Mouse (Mus musculus): Measurements from ENCODE around the gene Ush2a.

Ush2a gene

DNA sequence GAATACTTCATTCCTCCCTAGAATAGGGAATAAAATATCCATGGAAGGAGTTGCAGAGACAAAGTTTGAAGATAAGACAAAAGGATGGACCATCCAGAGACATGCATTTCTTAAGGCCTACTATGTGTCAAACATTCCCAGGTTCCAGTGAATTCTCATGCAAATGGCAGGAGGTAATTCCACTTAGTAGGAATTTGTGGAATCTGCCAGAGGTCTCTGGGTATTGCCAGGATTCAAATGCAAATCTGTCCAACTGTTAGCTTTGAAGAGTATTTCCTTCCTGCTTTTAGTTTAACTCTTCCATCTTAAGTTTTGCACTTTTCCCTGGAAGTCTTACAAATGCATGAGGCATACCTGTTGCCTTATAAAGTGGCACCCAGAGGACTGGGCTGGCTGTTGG is 592.4 kb downstream of the Ush2a start:
- DNase-seq (ENCODE audit: extremely low read depth, insufficient read length, low spot score), result no peak

DNA sequence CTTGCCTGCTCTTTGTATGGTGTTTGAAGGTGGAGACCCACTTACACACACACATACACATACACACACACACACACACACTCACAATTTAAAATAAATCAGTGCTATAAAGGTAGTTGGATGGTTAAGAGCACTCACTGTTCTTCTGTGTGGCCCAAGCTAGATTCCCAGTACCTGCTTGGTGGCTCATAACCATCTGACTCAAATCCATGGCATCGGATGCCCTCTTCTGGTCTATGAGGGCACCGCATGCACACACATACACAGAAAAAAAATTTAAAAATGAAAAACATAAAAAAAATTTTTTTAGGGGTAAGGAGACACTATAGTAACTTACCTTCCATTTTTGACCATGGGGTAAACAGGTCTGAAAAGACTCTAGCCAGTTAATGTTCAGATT is 593.2 kb downstream of the Ush2a start:
- DNase-seq (ENCODE audit: extremely low read depth, insufficient read length, low spot score), result no peak

DNA sequence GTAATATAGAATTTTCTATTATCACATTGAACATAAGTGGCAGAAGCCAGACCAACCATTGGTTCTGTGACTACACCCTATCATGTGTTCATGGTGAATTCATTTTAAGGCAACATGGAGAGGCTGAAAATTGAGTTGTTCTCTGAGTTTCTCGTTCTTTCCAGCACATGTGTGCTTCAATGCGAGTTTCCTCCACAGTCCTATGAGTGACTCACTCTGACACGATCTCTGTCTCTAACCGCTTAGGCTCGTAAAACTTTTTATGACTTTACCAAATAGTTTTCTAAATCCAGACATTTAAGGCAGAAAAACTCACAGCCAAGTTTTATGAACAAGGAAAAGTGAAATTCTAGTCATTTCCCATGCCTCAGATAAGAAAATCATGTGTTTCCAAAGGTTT is 597.9 kb downstream of the Ush2a start:
- peak; percentile 32 for DNase-seq (ENCODE audit: extremely low read depth, insufficient read length, low spot score)

DNA sequence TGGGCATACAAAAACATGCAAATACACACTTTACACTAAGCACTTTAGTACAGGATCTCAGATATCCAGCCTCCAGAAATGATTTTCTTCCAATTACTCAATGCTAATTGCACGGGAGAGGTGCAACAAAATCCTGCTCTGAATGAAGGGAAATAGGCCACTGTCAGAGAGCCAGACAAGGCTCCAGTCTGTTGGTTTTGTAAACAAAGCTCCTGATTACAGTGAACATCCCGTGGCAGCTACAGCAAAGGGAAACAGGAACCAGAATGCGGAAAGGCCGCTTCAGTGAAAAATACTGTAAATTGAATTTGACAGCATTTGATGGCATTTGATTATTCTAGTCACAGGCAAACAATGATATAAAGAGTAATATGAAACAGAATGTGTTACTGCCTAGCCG is 604.1 kb downstream of the Ush2a start:
- DNase-seq (ENCODE audit: extremely low read depth, insufficient read length, low spot score), result no peak

DNA sequence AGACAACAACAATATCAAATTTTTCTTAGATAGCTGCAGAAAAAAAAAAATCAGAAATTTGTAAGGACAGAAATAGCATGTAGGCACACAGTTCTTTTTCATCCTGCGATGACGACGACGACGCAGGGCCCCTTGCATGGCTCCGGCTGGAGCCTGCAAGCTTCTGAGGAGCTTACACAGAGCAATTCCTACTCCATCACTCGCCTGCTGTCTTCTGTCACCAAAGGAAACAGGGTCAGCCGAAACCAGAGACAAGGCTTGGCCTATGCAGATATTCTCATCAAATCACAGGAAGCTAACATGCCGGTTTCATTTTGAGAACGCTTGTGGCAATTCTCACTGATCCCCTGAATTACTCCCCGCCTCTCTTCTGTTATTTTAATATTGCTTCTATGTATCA is 604.7 kb downstream of the Ush2a start:
- DNase-seq (ENCODE audit: extremely low read depth, insufficient read length, low spot score), result no peak

DNA sequence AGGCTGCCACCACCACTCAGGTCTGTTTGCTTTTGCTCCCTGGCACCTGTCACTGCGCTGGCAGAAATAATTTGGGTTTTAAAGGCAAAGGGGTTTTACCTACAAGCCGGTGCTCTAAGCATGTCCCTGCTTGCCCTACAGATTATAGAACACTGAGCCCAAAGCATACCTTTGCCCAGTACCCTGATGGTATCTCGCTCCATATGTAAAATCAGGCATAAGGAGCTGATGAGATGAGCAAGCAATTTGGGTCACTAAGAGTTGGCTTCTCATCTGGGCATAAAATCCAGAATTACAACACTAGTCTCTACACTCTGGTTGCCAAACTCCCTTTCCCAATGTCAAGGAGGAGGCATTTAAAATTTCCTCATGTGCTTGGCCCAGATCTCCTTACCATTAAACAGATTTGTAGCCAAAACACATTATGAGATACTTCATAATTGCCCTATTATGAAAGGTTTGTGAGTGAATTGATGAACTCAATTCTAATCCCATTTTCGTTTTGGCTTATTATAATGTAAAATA is 616.8 kb downstream of the Ush2a start:
- DNase-seq (ENCODE audit: extremely low read depth, insufficient read length, low spot score), result no peak

DNA sequence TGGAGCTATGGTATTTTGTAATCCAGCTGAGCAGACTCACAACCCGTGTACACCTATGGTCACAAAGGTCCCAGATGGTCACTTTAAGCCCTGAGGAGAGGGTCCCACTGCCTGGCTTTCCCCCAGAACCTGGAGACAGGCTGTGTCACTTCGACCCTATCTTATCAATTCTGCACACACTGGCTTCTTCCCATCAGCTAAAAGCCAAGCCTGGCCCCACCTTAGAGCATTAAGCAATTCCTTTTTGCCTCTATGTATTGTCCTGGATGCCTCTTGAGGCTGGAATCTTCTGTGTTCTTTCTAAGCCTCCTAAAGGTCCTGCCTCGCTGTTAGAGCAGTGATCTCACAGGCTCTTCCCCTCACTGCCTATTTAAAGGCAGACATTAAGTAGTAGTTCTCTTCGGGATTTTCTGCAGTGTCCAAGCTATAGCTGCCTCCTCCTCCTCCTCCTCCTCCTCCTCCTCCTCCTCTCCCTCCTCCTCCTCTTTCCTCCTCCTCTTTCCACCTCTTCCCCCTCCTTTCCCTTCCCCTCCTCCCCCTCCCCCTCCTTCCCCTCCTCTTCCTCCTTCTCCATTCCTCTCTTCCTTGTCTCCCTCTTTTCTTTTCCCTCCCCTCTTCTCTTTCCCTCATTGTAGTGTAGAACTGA is 635.2 kb downstream of the Ush2a start:
- DNase-seq (ENCODE audit: extremely low read depth, insufficient read length, low spot score), result no peak

DNA sequence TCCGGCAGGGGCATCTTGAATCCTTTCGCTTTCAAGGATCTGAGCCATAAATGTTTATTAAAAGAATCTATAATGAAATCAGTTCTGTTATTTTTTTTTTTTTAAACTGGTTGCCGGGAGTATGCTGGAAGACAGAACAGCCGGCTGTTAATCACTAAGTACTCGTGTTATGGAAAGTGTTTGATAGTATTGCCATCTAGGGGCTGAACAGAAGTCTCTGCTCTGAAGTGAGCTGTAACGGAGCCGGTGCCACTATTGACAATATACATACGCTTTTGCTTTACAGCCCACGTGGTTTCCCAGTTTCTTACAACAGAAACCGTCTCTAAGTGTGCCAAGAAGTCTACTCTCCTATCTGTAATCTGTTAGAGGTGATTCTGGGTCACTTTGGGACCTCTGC is 642.3 kb downstream of the Ush2a start:
- no peak for DNase-seq (ENCODE audit: extremely low read depth, insufficient read length, low spot score)

DNA sequence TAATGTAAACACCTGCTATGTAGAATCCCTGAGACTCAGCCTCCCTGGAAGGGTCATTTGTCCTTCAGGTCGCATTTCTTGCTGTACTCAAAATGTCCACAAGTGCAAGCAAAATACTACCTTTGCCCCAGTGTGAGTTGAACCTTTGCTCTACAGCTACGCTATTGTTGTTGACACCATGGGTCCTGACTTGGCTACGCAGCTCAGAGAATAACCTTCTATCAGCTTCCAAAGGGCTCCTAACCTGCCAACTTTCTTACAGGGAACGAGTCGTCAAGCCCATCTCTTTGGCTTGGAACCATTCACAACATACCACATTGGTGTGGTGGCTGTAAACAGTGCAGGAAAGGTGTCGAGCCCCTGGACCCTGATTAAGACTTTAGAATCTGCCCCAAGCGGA is 644.4 kb downstream of the Ush2a start:
- no peak for DNase-seq (ENCODE audit: extremely low read depth, insufficient read length, low spot score)

DNA sequence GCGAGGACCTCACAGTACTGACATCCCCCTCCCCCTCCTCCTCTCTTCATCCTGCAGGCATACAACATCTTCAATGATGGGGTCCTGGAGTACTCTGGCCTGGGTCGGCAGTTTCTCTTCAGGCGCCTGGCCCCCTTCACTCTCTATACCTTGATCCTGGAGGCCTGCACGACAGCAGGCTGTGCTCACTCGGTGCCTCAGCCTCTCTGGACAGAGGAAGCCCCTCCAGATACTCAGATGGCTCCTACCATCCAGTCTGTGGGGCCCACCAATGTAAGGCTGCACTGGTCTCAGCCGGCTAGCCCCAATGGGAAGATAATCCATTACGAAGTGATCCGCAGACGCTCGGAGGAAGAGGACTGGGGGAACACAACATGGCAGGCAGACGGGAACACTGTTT is 648.8 kb downstream of the Ush2a start:
- no peak for DNase-seq (ENCODE audit: extremely low read depth, insufficient read length, low spot score)

DNA sequence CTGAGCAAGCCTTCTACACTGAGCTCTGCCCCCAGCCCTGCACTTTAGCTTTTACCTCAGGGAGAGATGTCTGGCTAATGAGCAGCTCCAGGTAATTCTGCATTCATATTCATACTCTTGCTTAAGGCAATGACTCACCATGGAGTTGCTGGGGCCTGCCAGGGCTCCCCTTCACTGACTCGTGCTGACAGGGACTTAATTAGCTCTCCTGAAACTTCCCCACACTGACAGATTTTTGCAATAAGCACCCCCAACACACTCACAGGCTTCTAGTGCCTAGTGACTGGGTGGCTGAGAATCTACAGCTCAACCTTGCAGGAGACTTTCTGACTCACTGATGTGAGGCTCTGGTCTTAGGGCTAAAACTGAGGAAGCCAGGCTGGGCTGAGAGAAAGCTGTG is 658.1 kb downstream of the Ush2a start:
- DNase-seq (ENCODE audit: extremely low read depth, insufficient read length, low spot score), result no peak

DNA sequence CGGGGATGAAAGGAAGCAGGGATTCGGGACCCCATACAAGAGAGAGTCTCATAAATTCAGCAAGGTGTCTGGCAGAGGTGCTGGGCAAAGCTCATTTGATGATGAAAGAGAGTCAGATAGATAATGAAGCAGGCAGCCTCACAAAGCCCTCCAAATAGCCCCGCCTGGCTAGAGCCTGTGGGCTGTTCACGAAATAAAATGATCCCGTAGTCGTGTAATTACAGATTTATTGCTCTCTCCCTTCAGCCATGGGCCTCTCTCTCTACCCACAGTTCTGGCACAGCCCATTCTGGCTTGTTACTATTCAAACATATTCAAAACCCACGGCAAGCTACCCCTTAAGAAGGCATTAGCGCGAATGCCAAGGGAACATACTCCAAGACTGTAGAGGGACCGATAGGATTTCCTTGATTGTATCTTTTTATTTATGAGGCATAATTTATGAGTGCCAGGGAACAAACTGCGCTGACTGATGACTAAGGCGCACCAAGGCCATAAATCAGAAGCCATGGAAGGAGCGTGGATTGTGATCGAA is 675.5 kb downstream of the Ush2a start:
- DNase-seq (ENCODE audit: extremely low read depth, insufficient read length, low spot score), result no peak

DNA sequence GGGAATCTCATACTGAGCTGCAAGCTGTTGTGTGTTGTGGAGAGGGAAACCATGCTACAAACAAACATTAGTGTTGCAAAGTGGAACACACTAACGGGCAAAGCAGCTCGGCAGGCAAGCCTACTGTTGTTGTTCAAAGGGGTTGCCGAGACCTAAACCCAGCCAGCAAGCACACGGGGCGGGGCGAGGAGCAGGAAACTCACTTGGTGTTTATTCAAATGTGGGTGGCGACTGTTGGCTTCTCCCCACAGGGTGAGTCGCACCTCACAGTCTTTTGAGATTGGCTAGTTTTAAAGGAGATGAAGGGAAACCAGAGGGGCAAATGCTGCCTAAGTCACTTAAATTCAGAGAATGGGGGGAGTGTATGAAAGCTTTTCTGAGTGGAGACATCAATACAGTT is 683.5 kb downstream of the Ush2a start:
- DNase-seq (ENCODE audit: extremely low read depth, insufficient read length, low spot score), result no peak

DNA sequence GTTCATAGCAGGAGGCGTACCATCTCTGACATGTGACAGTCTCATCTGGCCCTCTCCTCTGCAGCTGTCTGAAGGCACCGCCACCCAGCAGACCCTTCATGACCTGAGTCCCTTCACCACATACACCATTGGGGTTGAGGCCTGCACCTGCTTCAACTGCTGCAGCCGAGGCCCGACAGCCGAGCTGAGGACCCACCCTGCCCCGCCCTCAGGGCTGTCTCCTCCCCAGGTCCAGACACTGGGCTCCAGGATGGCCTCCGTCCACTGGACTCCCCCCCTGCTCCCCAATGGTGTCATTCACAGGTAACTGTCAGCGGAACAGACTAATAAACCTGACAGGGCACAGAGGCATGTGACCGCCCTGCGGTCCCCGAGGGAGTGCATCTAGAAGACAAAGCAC is 685.0 kb downstream of the Ush2a start:
- DNase-seq (ENCODE audit: extremely low read depth, insufficient read length, low spot score), result no peak

DNA sequence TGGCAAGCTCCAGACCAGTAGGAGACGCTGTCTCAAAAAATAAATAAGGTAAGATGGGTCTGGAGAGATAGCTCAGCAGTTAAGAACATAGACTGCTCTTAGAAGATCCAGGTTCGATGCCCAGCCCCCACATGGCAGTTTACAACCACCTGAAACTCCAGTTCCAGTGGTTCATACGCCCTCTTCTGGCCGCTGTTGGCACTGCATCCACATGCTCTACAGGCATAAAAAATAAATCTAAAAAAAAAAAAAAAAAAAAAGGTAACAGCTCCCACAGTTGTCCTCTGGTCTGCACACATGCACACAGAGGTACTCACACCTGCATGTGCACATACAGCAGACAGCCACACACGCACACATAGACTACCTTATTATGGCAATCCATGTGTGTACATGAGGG is 686.0 kb downstream of the Ush2a start:
- no peak for DNase-seq (ENCODE audit: extremely low read depth, insufficient read length, low spot score)

DNA sequence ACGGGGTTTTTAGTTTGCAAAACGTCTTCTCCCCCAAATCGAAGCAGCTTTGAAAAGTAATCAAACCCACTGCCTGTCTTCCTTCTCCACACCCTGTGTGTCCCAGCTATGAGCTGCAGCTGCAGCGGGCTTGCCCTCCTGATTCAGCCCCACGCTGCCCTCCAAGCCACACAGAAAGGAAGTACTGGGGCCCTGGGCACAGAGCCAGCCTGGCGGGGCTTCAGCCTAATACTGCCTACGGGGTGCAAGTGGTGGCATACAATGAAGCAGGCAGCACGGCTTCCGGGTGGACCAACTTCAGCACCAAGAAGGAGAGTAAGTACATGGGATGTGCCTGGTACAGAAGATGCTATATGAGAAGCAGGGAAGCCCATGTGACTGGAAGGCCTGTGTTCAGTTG is 686.5 kb downstream of the Ush2a start:
- DNase-seq (ENCODE audit: extremely low read depth, insufficient read length, low spot score), result no peak

DNA sequence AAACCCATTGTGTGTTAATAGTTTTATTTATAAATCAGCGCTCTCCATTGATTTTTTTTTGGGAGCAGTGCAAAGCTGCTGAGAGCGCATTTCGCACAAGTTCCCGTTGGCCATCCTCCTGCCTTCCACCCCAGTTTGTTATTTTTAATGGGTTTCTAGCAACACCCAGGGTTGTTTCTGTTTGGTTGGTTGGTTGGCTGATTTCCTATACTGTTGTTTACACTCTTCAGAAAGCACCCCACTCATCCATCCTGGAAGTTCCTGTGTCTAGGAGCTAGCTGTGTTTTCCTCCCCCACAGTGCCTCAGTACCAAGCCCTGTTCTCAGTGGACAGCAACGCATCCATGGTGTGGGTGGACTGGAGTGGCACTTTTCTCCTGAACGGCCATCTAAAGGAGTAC is 689.3 kb downstream of the Ush2a start:
- DNase-seq (ENCODE audit: extremely low read depth, insufficient read length, low spot score), result no peak

DNA sequence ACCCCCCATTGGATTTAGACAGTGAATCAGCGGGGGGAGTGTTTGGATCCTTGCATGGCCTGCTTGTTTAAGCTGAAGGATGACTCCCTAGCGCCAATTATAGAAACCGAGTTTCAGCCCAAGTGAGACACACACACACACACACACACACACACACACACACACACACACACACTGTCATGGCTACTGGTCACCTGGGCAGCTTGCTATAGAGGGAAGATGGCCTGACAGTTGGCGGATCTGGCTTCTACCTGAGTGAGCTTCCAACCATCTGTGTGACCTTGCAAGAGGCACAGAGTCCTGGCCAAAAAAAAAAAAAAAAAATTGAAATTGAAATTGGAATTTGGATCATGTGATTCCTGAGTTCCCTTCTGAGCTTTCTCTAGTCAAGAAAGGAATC is 690.7 kb downstream of the Ush2a start:
- DNase-seq (ENCODE audit: extremely low read depth, insufficient read length, low spot score), result no peak

DNA sequence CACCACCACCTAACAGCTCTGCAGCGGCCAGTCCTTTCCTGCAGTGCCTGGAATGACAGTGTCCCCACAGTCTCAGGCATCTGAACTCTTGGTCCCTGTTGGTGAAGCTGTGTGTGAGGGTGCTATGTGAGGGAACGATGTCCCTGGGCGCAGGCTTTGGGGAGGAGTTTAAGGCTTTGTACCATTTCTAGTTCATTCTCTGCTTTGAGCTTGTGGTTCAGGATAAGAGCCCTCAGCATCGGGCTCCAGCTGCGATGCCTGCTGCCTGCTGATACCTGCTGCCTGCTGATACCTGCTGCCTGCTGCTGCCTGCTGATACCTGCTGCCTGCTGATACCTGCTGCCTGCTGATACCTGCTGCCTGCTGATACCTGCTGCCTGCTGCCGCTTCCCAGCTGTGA is 711.3 kb downstream of the Ush2a start:
- no peak for DNase-seq (ENCODE audit: extremely low read depth, insufficient read length, low spot score)

DNA sequence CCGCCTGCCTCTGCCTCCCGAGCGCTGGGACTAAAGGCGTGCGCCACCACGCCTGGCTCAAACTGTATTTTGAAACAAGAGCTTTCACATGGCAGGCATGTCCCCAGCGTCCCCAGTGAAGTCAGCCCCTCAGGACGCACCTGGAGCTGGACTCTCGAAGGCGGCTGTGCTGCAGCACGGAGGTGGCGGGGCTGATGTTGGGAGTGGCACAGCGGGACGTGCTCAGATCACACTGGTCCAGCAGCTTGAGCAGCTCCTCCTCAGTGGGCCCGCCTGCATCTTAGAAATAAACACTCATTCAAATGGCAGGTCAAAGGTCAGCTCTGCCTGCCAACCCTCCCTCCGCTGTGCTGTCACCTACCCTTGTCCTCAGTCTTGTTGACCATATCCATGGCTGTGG is 712.1 kb downstream of the Ush2a start:
- no peak for DNase-seq (ENCODE audit: extremely low read depth, insufficient read length, low spot score)

DNA sequence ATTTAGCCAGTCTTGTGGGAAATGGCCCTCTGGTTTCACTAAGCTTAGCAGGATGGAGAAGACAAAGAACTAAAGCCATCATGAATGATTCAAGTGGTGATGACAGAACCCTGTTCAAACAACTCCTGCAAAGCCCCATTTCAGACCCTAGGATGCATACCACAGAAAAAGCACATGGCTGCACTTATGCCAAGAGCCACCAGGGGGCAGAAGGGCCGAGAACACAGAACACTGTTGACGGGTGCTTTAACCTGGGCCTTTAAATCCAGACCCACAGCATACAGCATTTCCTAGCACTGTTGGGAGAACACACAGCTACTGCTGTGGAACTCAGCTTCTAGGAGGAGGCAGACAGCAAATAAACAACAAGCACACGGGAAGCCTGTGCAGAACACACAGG is 718.2 kb downstream of the Ush2a start:
- no peak for DNase-seq (ENCODE audit: extremely low read depth, insufficient read length, low spot score)

DNA sequence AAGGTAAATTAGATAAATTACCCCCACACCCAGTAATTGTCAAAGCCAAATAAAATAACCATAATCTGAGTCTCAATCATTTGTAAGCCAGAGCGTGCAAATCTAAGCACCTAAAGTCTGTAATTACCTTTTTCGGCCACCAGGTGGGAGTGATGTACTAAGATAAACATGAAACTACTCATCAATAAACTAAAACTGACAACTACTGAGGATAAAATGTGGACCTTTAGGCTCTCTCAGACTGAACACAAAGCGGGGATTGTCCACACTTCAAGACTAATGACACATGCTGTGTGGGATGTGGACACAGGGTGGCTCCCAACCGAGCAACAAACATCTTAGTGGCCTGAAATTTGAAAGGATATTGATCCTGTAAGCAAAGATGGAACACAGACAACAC is 731.4 kb downstream of the Ush2a start:
- DNase-seq (ENCODE audit: extremely low read depth, insufficient read length, low spot score), result no peak

DNA sequence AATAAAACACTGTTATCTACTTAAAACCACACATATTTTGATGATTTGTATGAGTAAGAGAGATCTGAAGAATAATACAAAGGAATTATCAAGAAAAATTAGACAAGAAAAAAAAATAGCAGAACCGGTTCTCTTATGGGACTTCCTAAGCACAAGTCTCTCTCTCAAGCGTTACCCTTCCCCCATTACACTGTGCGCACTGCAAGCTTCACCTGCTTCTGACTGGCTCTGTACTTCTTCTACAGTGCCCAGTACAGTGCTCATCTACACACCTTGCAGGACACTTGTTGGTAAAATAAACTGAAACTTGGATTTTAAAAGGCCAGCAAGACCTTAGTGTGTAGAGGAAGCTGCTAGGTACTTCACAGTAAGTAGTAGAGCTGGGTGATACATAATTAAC is 736.1 kb downstream of the Ush2a start:
- DNase-seq (ENCODE audit: extremely low read depth, insufficient read length, low spot score), result no peak
